Mouse (Mus musculus) stomach, embryonic 16.5 days (tissue): ENCODE data around the gene Cdh19. TPM values are rescaled to one million over a fixed set of nuclear protein-coding genes. Genes with fewer than 3 reads are reported as not detected.

Source experiments
- ATAC-seq: fragments of 200-750 bp; cut with Nextera tagmentation; 2 replicates; pipeline ENCODE4 v1.8.0; 2017; ENCODE audit warnings: moderate number of reproducible peaks, moderate TSS enrichment; ENCODE audit not compliant: insufficient read depth, low FRiP score
- H3K27ac ChIP-seq: fragments of 300-500 bp; sonication (generic); 2 replicates; pipeline ENCODE4 v1.5.1; 2014; ENCODE audit warnings: low read length
- H3K27me3 ChIP-seq: fragments of 300-500 bp; sonication (generic); 2 replicates; pipeline ENCODE4 v1.6.1; 2014; ENCODE audit warnings: low read length, control low read depth, mixed read lengths; ENCODE audit not compliant: control insufficient read depth, insufficient read depth
- H3K36me3 ChIP-seq: fragments of 300-500 bp; sonication (generic); 2 replicates; pipeline ENCODE4 v1.6.1; 2014; ENCODE audit warnings: low read length; ENCODE audit not compliant: control insufficient read depth, insufficient read depth
- H3K4me1 ChIP-seq: fragments of 300-500 bp; sonication (generic); 2 replicates; pipeline ENCODE4 v1.6.1; 2014; ENCODE audit warnings: low read length, control low read depth, mixed read lengths; ENCODE audit not compliant: control insufficient read depth, insufficient read depth
- H3K4me2 ChIP-seq: fragments of 300-500 bp; sonication (generic); 2 replicates; pipeline ENCODE4 v1.6.1; 2014; ENCODE audit warnings: low read depth, low read length, mixed read lengths
- H3K4me3 ChIP-seq: fragments of 300-500 bp; sonication (generic); replicated peaks from 2 replicates; pipeline ENCODE4 v1.5.1; 2014; ENCODE audit warnings: mild to moderate bottlenecking, low read length
- H3K9ac ChIP-seq: fragments of 300-500 bp; sonication (generic); 2 replicates; pipeline ENCODE4 v1.6.1; 2014; ENCODE audit warnings: low read length
- H3K9me3 ChIP-seq: fragments of 300-500 bp; sonication (generic); replicated peaks from 2 replicates; pipeline ENCODE4 v1.6.1; 2016; ENCODE audit warnings: low read length, control low read depth; ENCODE audit not compliant: control insufficient read depth
- WGBS: fragments of 180-500 bp; shearing (Covaris S2); extraction: QIAGEN DNeasy Blood & Tissue Kit; methylation state at CpG from one replicate; pipeline ENCODE4 v1.1.7; 2014; 5-methylcytosine and 5-hydroxymethylcytosine counted together
- polyA plus RNA-seq: library from polyadenylated mRNA; unstranded; fragments of >200 nt; fragmentation: Nextera tagmentation; extraction: Ambion mirVana; gene quantifications from 2 replicates; pipeline ENCODE4 v1.2.1, GENCODE M21; 2015

Gene Cdh19
- polyA plus RNA-seq = 1.1 and 1.3 TPM in 2 replicates

DNA sequence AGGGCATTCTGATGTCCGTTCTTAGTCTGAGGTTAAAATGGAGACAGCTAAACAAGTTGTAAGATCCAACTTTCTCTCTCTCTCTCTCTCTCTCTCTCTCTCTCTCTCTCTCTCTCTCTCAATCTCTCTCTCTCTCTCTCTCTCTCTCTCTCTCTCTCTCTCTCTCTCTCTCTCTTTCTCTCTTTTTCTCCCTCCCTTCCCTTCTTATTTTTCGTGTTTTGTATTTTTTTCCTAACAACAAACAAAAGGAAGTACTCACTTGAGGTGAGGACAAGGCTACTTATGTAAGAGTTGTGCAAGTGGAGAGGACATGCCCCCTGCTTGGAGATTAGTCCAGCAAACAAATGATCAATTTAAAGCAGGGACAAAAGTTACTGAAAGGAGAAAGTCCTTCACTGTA is at the start of gene Cdh19:
Gene Cdh19 (minus strand): TSS at position 101 of the 400 bp plus-strand sequence.
- no peak within 1 kb of the TSS for H3K27ac ChIP-seq
- H3K4me3 ChIP-seq = no peak within 1 kb of the TSS
- no peak for ATAC-seq
- no peak within 1 kb of the TSS for H3K9ac ChIP-seq
- H3K4me1 ChIP-seq = no peaks in the 10 kb centered on the region
- H3K27me3 ChIP-seq = no peaks in the 10 kb centered on the region
- no peak within 1 kb of the TSS for H3K4me2 ChIP-seq
- no peaks in the 10 kb centered on the region for H3K9me3 ChIP-seq
- 56% methylated on average over 2 of the region's 2 CpGs for WGBS
- H3K36me3 ChIP-seq = no peaks in the 10 kb centered on the region

DNA sequence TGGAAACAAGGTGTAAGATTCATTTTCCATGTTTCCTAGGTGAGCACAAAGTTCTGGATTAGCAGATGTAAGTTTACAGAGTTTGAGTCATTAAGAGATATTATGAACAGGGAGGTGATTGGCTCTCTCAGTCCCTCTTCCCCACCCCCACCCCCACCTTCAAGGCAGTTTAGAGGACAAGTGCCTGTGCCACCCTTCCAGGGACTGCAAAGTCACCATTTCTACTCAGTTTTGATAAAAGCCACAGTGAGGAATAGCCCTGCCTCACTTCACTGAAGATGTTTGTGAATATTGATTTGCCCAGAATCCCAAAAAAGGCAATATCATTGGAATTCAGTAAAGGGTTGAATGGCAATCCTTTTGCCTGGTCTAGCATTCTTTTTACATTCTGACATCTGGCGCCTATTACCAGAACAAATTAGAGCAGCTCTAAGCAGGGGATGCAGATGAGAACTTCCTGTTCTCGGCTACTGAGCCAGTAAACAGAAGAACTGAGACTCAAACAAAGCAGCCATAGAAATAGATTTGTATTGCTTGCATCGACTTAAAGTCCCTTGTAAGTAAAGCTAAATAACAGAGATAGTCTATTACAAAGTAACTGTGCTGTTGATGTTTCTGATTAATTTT is 43.2 kb upstream of the Cdh19 start:
- Histone ChIP-seq H3K27me3 (no peaks in the 10 kb centered on the region), H3K27ac (no peak overlapping the region), H3K4me1 (no peaks in the 10 kb centered on the region), H3K9ac (no peak overlapping the region), H3K36me3 (no peaks in the 10 kb centered on the region), H3K4me3 (no peak overlapping the region), H3K4me2 (no peak overlapping the region), H3K9me3 (no peaks in the 10 kb centered on the region)
- no peak for ATAC-seq
- WGBS = 45% methylated on average over 3 of the region's 3 CpGs

DNA sequence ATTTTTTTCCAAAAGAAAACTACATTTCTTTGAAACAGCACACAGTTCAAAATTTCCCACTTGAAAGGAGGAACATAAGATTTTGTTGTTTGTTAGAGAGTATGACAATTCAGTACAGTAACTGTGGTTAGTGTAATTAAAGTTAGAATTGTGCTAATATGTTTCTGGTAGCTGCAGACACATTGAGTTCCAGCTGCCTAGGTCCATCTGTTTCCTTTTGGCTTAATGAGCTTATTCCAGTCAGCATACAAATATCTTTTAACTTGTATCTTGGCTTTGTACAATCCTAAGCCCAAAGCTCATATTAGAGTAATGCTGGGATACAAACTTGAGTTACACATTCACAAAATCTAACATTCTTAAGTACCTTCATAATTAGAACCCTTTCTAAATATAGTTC is 40.3 kb upstream of the Cdh19 start:
- no peaks in the 10 kb centered on the region for H3K36me3 ChIP-seq
- H3K4me1 ChIP-seq = no peaks in the 10 kb centered on the region
- no peak overlapping the region for H3K4me3 ChIP-seq
- no peak overlapping the region for H3K4me2 ChIP-seq
- no peak overlapping the region for H3K27ac ChIP-seq
- H3K9ac ChIP-seq = no peak overlapping the region
- ATAC-seq = no peak
- no peaks in the 10 kb centered on the region for H3K9me3 ChIP-seq
- no peaks in the 10 kb centered on the region for H3K27me3 ChIP-seq

- no peaks in the 10 kb centered on the region for H3K36me3 ChIP-seq
- H3K27me3 ChIP-seq = no peaks in the 10 kb centered on the region
- no peak overlapping the region for H3K9ac ChIP-seq
- H3K4me1 ChIP-seq = no peaks in the 10 kb centered on the region
- H3K4me3 ChIP-seq = no peak overlapping the region
- no peaks in the 10 kb centered on the region for H3K9me3 ChIP-seq
- no peak overlapping the region for H3K27ac ChIP-seq
- no peak for ATAC-seq
- H3K4me2 ChIP-seq = no peak overlapping the region
Measured at GRCm38 (mm10) chr1:110989824-110990223, 12.4 kb upstream of the Cdh19 start.

DNA sequence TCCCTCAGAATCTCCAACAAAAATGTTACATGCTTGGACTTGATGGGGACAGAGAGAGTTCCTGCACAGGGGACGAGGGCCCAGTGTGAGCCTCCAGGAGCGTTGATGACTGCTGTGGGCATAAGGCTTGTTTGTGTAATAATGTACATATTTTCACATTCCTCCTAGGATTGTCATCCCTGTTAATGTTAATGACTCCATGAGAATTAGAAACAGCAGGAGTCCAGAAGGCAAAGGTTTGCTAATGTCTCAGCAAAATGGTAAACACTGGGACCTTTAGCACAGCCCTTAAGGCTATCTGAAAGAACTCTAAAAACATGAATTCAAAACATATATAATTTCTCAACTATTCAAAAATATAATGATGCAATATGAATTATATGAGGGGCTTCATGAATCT is 8.2 kb downstream of the Cdh19 start:
- no peaks in the 10 kb centered on the region for H3K27me3 ChIP-seq
- no peak overlapping the region for H3K4me3 ChIP-seq
- no peaks in the 10 kb centered on the region for H3K36me3 ChIP-seq
- no peak overlapping the region for H3K4me2 ChIP-seq
- no peaks in the 10 kb centered on the region for H3K4me1 ChIP-seq
- no peak overlapping the region for H3K9ac ChIP-seq
- no peak for ATAC-seq
- no peaks in the 10 kb centered on the region for H3K9me3 ChIP-seq
- no peak overlapping the region for H3K27ac ChIP-seq
- WGBS = 74% methylated on average over 2 of the region's 2 CpGs

DNA sequence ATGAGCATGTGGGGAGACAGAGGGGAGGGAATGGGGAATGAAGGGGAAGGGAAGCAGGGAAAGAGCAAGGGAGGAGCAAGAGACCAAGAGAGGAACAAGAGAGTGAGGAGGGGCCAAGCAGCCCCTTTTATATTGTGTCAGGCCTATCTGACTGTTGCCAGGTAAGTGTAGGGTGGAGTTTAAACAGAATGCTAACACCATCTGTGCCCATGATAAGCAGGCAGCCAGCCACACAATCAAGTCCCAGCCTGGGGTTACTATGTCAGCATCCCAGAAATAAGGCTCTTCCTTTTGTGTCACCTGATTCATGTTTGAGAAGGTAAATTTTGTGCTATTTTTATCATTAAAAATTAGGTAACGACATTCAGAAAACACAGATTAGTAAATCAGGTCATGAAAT is 67.6 kb downstream of the Cdh19 start:
- Histone ChIP-seq H3K27me3 (no peaks in the 10 kb centered on the region), H3K27ac (no peak overlapping the region), H3K9me3 (no peaks in the 10 kb centered on the region), H3K4me3 (no peak overlapping the region), H3K36me3 (no peaks in the 10 kb centered on the region), H3K4me1 (no peaks in the 10 kb centered on the region), H3K9ac (no peak overlapping the region), H3K4me2 (no peak overlapping the region)
- WGBS = 87% methylated on average over 1 of the region's 1 CpGs
- no peak for ATAC-seq

DNA sequence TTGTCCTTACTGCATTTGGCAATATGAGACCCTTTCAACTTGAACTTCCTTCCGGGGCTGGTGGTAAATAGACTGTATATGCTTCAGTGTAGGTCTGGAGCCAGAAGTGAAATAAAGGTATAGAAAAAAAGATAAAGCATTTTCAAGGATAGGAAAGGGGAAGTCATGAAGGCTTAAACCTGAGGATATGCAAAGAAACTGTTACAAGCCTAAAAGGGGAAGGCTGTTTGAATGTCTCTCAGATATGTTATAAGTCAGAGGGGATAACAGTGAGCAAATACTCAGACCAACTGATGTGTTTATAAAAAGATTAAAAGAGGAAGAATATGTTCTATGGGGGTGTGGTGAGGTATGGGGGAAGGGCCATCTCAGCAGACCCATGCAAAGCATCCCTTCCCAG is 68.2 kb downstream of the Cdh19 start:
- 69% methylated on average over 1 of the region's 1 CpGs for WGBS
- no peaks in the 10 kb centered on the region for H3K4me1 ChIP-seq
- ATAC-seq = no peak

DNA sequence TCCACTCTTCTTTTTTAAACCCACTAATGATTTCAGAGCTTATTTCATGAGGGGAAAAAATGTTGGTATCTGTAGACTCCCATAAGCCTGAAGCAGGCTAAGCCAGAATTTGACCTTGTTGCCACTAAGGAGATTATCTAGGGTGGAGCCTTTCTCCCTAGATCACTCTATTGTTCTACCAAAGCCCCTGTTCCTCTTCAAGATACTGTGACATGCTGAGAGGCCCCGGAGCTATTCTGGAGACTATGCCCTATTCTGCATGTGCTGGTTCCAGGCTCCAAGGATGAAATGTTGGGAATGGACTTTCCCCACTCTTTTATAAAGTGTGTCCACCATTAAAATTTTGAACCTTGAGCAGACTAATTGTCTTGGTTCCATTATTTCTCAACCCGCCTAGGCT is 73.1 kb downstream of the Cdh19 start:
- no peak overlapping the region for H3K27ac ChIP-seq
- ATAC-seq = no peak
- 79% methylated on average over 2 of the region's 2 CpGs for WGBS

More for the DNA sequence above, 68.2 kb downstream of the Cdh19 start:
- no peak overlapping the region for H3K4me3 ChIP-seq
- H3K27ac ChIP-seq = no peak overlapping the region
- H3K9ac ChIP-seq = no peak overlapping the region
- no peaks in the 10 kb centered on the region for H3K36me3 ChIP-seq
- H3K27me3 ChIP-seq = no peaks in the 10 kb centered on the region
- H3K4me2 ChIP-seq = no peak overlapping the region
- no peaks in the 10 kb centered on the region for H3K9me3 ChIP-seq

More for the DNA sequence above, 73.1 kb downstream of the Cdh19 start:
- H3K36me3 ChIP-seq = no peaks in the 10 kb centered on the region
- no peaks in the 10 kb centered on the region for H3K4me1 ChIP-seq
- no peaks in the 10 kb centered on the region for H3K27me3 ChIP-seq
- H3K9ac ChIP-seq = no peak overlapping the region
- H3K4me3 ChIP-seq = no peak overlapping the region
- H3K4me2 ChIP-seq = no peak overlapping the region
- no peaks in the 10 kb centered on the region for H3K9me3 ChIP-seq
